Mouse (Mus musculus) G1E (cell line): ENCODE data around the gene Rapgef2. TPM values are rescaled to one million over a fixed set of nuclear protein-coding genes. Genes with fewer than 3 reads are reported as not detected.

ENCODE experiments used
- ATAC-seq: 2 replicates; pipeline ENCODE4 v1.8.0; 2016; ENCODE audit warnings: mild to moderate bottlenecking; ENCODE audit not compliant: insufficient number of reproducible peaks, poor library complexity, low FRiP score, severe bottlenecking; ENCODE audit errors: extremely low read depth
- DNase-seq: peaks from one replicate; pipeline ENCODE4 v3.0.0; 2012; ENCODE audit warnings: low spot score
- H3K27me3 ChIP-seq: 2 replicates; pipeline ENCODE4 v1.6.1; 2012; ENCODE audit warnings: mild to moderate bottlenecking, low read length, inconsistent platforms; ENCODE audit not compliant: insufficient read depth
- H3K36me3 ChIP-seq: replicated peaks from 2 replicates; pipeline ENCODE3; 2012; ENCODE audit warnings: mild to moderate bottlenecking, inconsistent platforms
- H3K4me1 ChIP-seq: 2 replicates; pipeline ENCODE4 v1.6.1; 2012; ENCODE audit warnings: low read depth, low read length, inconsistent platforms, mixed read lengths; ENCODE audit not compliant: insufficient read depth
- H3K4me3 ChIP-seq: 2 replicates; pipeline ENCODE4 v1.5.1; 2012; ENCODE audit warnings: low read depth, mild to moderate bottlenecking, inconsistent platforms, low read length, moderate library complexity, mixed read lengths
- H3K9me3 ChIP-seq: replicated peaks from 2 replicates; pipeline ENCODE4 v1.6.1; 2012; ENCODE audit warnings: inconsistent platforms
- CTCF ChIP-seq: IDR thresholded peaks from 2 replicates; pipeline ENCODE4 v1.5.1; 2012; ENCODE audit warnings: low read depth, low read length, inconsistent platforms, mixed read lengths
- GATA1 ChIP-seq: IDR thresholded peaks from 2 replicates; pipeline ENCODE4 v1.6.1; 2012; ENCODE audit warnings: borderline replicate concordance, low read length, inconsistent platforms, mixed read lengths
- GATA2 ChIP-seq: IDR thresholded peaks from 2 replicates; pipeline ENCODE4 v1.6.1; 2012; ENCODE audit warnings: low read depth, low read length, inconsistent platforms, borderline replicate concordance
- POLR2AphosphoS5 ChIP-seq: IDR thresholded peaks from 2 replicates; pipeline ENCODE4 v1.6.1; 2012; ENCODE audit warnings: low read depth, low read length, inconsistent platforms; ENCODE audit not compliant: insufficient replicate concordance
- TAL1 ChIP-seq: conservative IDR thresholded peaks from 2 replicates; pipeline ENCODE4 v1.6.1; 2012; ENCODE audit warnings: low read depth, low read length, inconsistent platforms, mixed read lengths
- polyA plus RNA-seq: library from polyadenylated mRNA; stranded (reverse); fragments of >175 nt; gene quantifications from 2 replicates; pipeline ENCODE4 v1.2.3, GENCODE M21; 2012
- total RNA-seq, 2 experiments: library from RNA; stranded (forward) in 1 of 2; stranded (reverse) in 1 of 2; fragments of 200-1000 nt in 1 of 2; fragments of >200 nt in 1 of 2; fragmentation: Nextera tagmentation in 1 of 2; gene quantifications; 2 replicates each; pipeline ENCODE4 v1.2.3; 2014 to 2017

Gene Rapgef2
- total and polyA plus RNA-seq, 3 experiments, result 2.9 to 22.1 (median 18.7) TPM

DNA sequence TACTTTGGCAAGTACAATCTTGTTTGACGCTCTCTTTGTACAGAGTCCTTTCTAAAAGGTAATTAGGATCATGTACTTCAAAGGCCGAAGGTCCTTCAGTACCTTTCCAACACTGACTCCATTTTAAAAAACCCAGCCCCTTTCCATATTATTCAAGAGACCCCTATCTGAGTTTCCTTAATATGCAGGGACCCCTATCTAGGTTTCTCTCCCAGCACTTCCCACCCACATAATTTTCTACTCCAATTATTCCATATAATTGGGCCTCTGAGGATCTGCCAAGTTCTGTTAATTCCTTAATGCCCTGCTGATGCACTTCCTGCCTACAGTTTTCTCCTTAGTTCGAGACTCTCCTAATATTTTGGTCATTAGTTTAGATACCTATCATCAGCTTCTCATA is 10.3 kb upstream of the Rapgef2 start:
- Histone ChIP-seq H3K36me3 (no peaks in the 10 kb centered on the region), H3K4me1 (peaks cover 40% of the 10 kb centered on the region), H3K9me3 (no peaks in the 10 kb centered on the region), H3K27me3 (peaks cover 22% of the 10 kb centered on the region), H3K4me3 (no peak overlapping the region)
- ATAC-seq (no peak), DNase-seq (no peak)
- TF ChIP-seq CTCF, result no peak
- TF ChIP-seq GATA1, result no peak
- no peak for TF ChIP-seq TAL1
- no peak for TF ChIP-seq POLR2AphosphoS5
- no peak for TF ChIP-seq GATA2

DNA sequence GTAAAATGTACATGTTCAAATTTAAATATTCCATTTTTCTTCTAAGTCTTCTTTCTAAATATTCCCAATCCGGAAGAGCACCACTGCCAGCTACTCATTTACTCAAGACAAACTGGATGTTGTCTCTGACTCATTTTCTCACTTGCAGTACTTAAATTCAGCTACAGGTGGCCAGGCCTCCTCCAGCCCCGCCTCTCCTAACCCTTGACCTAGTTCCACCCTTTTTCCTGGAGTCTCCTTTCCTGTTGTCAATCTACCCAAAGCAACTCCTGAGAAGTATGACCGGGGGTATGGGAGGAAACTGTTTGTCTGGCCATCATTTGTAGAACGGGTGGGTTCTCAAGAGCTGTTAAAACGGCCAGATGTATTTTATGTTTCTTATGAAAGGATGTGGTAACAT is 9.7 kb upstream of the Rapgef2 start:
- no peak for TF ChIP-seq GATA1
- peaks cover 21% of the 10 kb centered on the region for H3K27me3 ChIP-seq
- DNase-seq, result no peak
- no peak for ATAC-seq
- H3K4me3 ChIP-seq, result no peak overlapping the region
- no peaks in the 10 kb centered on the region for H3K36me3 ChIP-seq
- peaks cover 42% of the 10 kb centered on the region for H3K4me1 ChIP-seq
- no peaks in the 10 kb centered on the region for H3K9me3 ChIP-seq

DNA sequence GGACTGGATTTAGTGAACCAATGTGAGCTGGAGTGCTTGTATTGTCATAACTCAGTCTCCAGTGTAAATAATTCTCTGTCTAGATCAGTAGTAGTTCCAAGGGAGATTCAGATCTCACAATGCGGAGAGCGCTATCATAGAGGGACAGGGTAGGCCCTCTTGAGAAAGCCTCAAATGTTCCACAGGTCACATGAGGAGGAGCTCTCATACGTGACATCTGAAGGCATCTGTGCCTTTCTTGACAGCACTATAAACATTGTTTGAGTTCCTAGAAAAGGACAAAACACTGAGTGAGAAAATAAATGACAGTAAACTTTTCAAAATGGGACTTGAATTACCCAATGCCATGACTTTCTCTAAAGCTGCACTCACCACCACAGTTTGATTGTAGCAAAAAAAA is 8.4 kb upstream of the Rapgef2 start:
- TF ChIP-seq GATA1 (no peak), GATA2 (no peak), CTCF (no peak), TAL1 (no peak), POLR2AphosphoS5 (no peak)
- Histone ChIP-seq H3K9me3 (no peaks in the 10 kb centered on the region), H3K36me3 (no peaks in the 10 kb centered on the region), H3K4me3 (no peak overlapping the region), H3K27me3 (peaks cover 21% of the 10 kb centered on the region), H3K4me1 (peaks cover 54% of the 10 kb centered on the region)
- ATAC-seq, result no peak
- no peak for DNase-seq

GRCm38 (mm10) chr3:79293023-79293422 is 6.7 kb upstream of the Rapgef2 start:
- Histone ChIP-seq H3K36me3 (no peaks in the 10 kb centered on the region), H3K4me1 (peaks cover 66% of the 10 kb centered on the region), H3K27me3 (peaks cover 13% of the 10 kb centered on the region; the same call in 1 of the 2 replicates), H3K9me3 (no peaks in the 10 kb centered on the region), H3K4me3 (no peak overlapping the region)
- ATAC-seq, result no peak
- no peak for TF ChIP-seq GATA2
- DNase-seq, result no peak

- TF ChIP-seq POLR2AphosphoS5 (no peak), GATA1 (no peak)
- no peak overlapping the region for H3K4me3 ChIP-seq
- ATAC-seq (no peak), DNase-seq (no peak)
- H3K27me3 ChIP-seq, result peaks cover 14% of the 10 kb centered on the region; the same call in 1 of the 2 replicates
- no peaks in the 10 kb centered on the region for H3K36me3 ChIP-seq
- H3K9me3 ChIP-seq, result peaks cover 8% of the 10 kb centered on the region
- H3K4me1 ChIP-seq, result peaks cover 64% of the 10 kb centered on the region
Observed at GRCm38 (mm10) chr3:79289050-79289449, 2.7 kb upstream of the Rapgef2 start.

DNA sequence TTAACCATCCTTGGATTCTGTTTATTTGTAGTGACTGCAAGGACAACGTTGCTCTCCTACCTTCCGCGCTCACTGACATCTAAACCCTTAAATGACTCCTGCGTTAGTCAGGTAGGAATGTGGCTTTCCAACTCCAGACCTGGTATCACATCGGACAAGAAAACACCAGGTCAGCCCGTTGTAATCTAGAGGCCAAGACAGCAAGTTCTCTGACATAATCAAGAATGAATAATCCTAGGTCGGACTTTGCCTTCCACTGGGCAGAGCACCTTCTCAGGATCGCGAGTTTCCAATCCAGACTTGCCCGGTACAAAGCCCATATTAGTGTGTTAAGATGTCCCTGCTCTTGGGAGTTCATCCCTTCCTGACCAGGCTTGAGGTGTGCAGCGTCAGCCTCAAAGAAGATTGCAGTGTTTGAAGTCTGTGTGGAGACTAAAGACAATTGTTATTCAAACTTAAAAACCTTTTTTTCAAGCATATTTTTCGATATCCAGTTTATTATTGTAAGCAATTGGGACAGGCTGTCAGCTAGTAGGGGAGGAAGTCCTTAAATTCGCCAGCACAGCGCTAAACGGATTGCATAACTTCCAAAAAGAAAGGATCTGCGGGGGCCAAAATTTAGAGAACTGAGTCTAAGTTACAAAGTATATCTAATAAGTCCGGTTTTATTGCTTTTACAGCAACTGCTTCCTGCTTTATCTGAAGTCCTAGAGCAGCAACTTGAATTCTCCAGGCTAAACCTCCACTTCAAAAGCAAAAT is 1.6 kb upstream of the Rapgef2 start:
- no peak for TF ChIP-seq GATA1
- no peak for TF ChIP-seq CTCF
- TF ChIP-seq TAL1, result no peak
- no peak for TF ChIP-seq POLR2AphosphoS5
- no peaks in the 10 kb centered on the region for H3K36me3 ChIP-seq
- peaks cover 8% of the 10 kb centered on the region for H3K9me3 ChIP-seq
- peaks cover 14% of the 10 kb centered on the region; the same call in 1 of the 2 replicates for H3K27me3 ChIP-seq
- peak overlapping the region; percentile 85 for H3K4me3 ChIP-seq
- peaks cover 59% of the 10 kb centered on the region for H3K4me1 ChIP-seq
- no peak for ATAC-seq
- no peak for DNase-seq

GRCm38 (mm10) chr3:79287108-79287576 is 825 bp upstream of the Rapgef2 start:
- DNase-seq (peak; percentile 82), ATAC-seq (peak; percentile 98)
- peaks cover 62% of the 10 kb centered on the region for H3K4me1 ChIP-seq
- H3K4me3 ChIP-seq, result peak overlapping the region; percentile 85
- peaks cover 8% of the 10 kb centered on the region for H3K9me3 ChIP-seq
- no peak for TF ChIP-seq GATA1
- TF ChIP-seq CTCF, result no peak
- TF ChIP-seq TAL1, result no peak
- no peak for TF ChIP-seq POLR2AphosphoS5
- TF ChIP-seq GATA2, result no peak
- peaks cover 1% of the 10 kb centered on the region for H3K36me3 ChIP-seq
- H3K27me3 ChIP-seq, result peaks cover 14% of the 10 kb centered on the region; the same call in 1 of the 2 replicates
